ENCODE assay signal across 11 mouse cellular contexts in the genomic region with DNA sequence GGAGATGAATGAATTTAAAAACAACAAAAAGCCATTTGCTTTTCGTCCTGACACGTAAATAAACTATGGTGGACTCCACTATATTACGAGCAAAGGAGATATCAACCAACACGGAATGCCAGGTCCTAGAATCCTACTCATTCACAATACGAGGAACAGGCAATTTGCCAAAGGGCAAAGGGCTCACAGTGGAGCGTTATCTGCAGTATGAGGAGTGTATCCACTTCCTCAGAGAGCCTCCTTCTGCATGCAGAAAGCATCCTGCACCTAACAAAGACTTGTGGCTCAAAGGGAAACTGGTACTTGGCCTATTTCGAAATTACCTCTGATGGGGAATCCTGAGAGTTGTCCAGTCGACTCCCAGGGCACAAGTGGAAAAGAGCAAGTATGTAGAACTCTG.
DNase-seq lines count a peak whose midpoint lies in the region; ATAC-seq and TF ChIP-seq lines count a peak whose summit lies in the region.
"Had no signal": no experiment of that assay in that cellular context is flagged by ENCODE, and none has a peak within 500 bp of the region (broad histone marks: within the 10 kb centered on the region; RNA-seq: fewer than 3 reads in every experiment).

No protein-coding gene starts in this region.

- no peak for TF ChIP-seq CTCF in lung, embryonic 14.5 days (IDR thresholded peaks at IDR 0.05; ENCODE audit: low read depth)
- no peak for TF ChIP-seq CTCF in lung, adult 2 months (IDR thresholded peaks at IDR 0.05; ENCODE audit: insufficient read depth, low read length)
- no peak for TF ChIP-seq CTCF in stomach, postnatal 0 days (IDR thresholded peaks at IDR 0.05; ENCODE audit: low read depth)

- WGBS in lung, embryonic 14.5 days, result 28% methylated on average over 8 of the region's 8 CpGs
- 21% methylated on average over 8 of the region's 8 CpGs for WGBS in lung, adult 2 months
- WGBS in heart, embryonic 13.5 days, result 21% methylated on average over 8 of the region's 8 CpGs
- 39% methylated on average over 8 of the region's 8 CpGs for WGBS in stomach, postnatal 0 days

- no peaks in the 10 kb centered on the region for H3K27me3 ChIP-seq in lung, embryonic 14.5 days (ENCODE audit: insufficient read depth, low read length)
- H3K27me3 ChIP-seq in heart, embryonic 13.5 days (replicated peaks), result no peaks in the 10 kb centered on the region
- no peaks in the 10 kb centered on the region for H3K27me3 ChIP-seq in stomach, postnatal 0 days (ENCODE audit: control insufficient read depth, insufficient read depth, low read length)
- H3K27me3 ChIP-seq: forebrain, embryonic 12.5 days; megakaryocyte, embryonic 14.5 days had no signal

- H3K9ac ChIP-seq in lung, embryonic 14.5 days, result no peak overlapping the region
- H3K9ac ChIP-seq in heart, embryonic 13.5 days, result no peak overlapping the region
- H3K9ac ChIP-seq in stomach, postnatal 0 days (ENCODE audit: low read length), result no peak overlapping the region
- H3K9ac ChIP-seq: forebrain, embryonic 12.5 days had no signal

- TF ChIP-seq EP300 in stomach, postnatal 0 days (optimal IDR thresholded peaks at IDR 0.05), result no peak

- no peak for TF ChIP-seq POLR2A in lung, adult 2 months (IDR thresholded peaks at IDR 0.05; ENCODE audit: borderline replicate concordance, extremely low read depth, low read depth, low read length)

- no peak overlapping the region for H3K4me3 ChIP-seq in lung, embryonic 14.5 days (ENCODE audit: low read depth, low read length)
- no peak overlapping the region for H3K4me3 ChIP-seq in lung, adult 2 months (replicated peaks; ENCODE audit: extremely low read depth, low read depth, low read length)
- no peak overlapping the region for H3K4me3 ChIP-seq in heart, embryonic 13.5 days
- H3K4me3 ChIP-seq in stomach, postnatal 0 days (ENCODE audit: low read depth, low read length), result no peak overlapping the region
- H3K4me3 ChIP-seq: forebrain, embryonic 12.5 days; megakaryocyte, embryonic 14.5 days had no signal

- intact Hi-C loops in left cerebral cortex, postnatal 25 days (cut with DNase I), result no loop called here

- no peaks in the 10 kb centered on the region for H3K9me3 ChIP-seq in lung, embryonic 14.5 days (ENCODE audit: low read depth, low read length)
- no peaks in the 10 kb centered on the region for H3K9me3 ChIP-seq in heart, embryonic 13.5 days
- H3K9me3 ChIP-seq in stomach, postnatal 0 days (ENCODE audit: control insufficient read depth, low read length), result no peaks in the 10 kb centered on the region
- H3K9me3 ChIP-seq: forebrain, embryonic 12.5 days; megakaryocyte, embryonic 14.5 days had no signal

- H3K4me1 ChIP-seq in lung, embryonic 14.5 days (ENCODE audit: insufficient read depth), result peaks cover 3% of the 10 kb centered on the region; the same call in 1 of the 2 replicates
- H3K4me1 ChIP-seq in lung, adult 2 months (ENCODE audit: control insufficient read depth, insufficient read depth, low read length), result peaks cover 14% of the 10 kb centered on the region
- peaks cover 76% of the 10 kb centered on the region for H3K4me1 ChIP-seq in heart, embryonic 13.5 days
- H3K4me1 ChIP-seq in stomach, postnatal 0 days (replicated peaks; ENCODE audit: control insufficient read depth, insufficient read depth), result no peaks in the 10 kb centered on the region

- no peaks in the 10 kb centered on the region for H3K36me3 ChIP-seq in lung, embryonic 14.5 days (ENCODE audit: insufficient read depth)
- no peaks in the 10 kb centered on the region for H3K36me3 ChIP-seq in heart, embryonic 13.5 days
- H3K36me3 ChIP-seq in stomach, postnatal 0 days (ENCODE audit: control insufficient read depth, insufficient read depth, low read length), result no peaks in the 10 kb centered on the region
- H3K36me3 ChIP-seq: forebrain, embryonic 12.5 days had no signal

- no peak overlapping the region for H3K4me2 ChIP-seq in lung, embryonic 14.5 days
- H3K4me2 ChIP-seq in heart, embryonic 13.5 days, result 0 out of 2 replicates have a peak overlapping the region, but pooled peaks have one; percentile 21
- H3K4me2 ChIP-seq in stomach, postnatal 0 days (replicated peaks; ENCODE audit: low read depth), result no peak overlapping the region
- H3K4me2 ChIP-seq: forebrain, embryonic 12.5 days had no signal

- H3K27ac ChIP-seq in lung, embryonic 14.5 days (ENCODE audit: low read depth), result no peak overlapping the region
- peak overlapping the region; percentile 38 for H3K27ac ChIP-seq in heart, embryonic 13.5 days (replicated peaks)
- H3K27ac ChIP-seq in stomach, postnatal 0 days (replicated peaks), result no peak overlapping the region
- H3K27ac ChIP-seq: forebrain, embryonic 12.5 days had no signal

- no peak for ATAC-seq in lung, embryonic 14.5 days (ENCODE audit: insufficient read depth)
- no peak for ATAC-seq in heart, embryonic 13.5 days (ENCODE audit: extremely low read depth, insufficient number of reproducible peaks, low FRiP score, low TSS enrichment)
- no peak for ATAC-seq in stomach, postnatal 0 days (ENCODE audit: low FRiP score, low TSS enrichment)

- peak; percentile 79 for DNase-seq in lung, embryonic 14.5 days
- no peak for DNase-seq in lung, adult 2 months
- DNase-seq in kidney, postnatal 25 days, result peak; percentile 61 to 62
- peak; percentile 55 for DNase-seq in stomach, postnatal 0 days (ENCODE audit: low spot score)
- DNase-seq in left cerebral cortex, postnatal 25 days (ENCODE audit: low spot score in 2 of 2), result no peak
- no peak for DNase-seq in thymus, postnatal 14 days
- DNase-seq: cerebellum, adult 18-20 months; right cerebral cortex, adult 18-20 months had no signal

Comparison
In these comparisons a context has a peak if more than half of its experiments do, and no peak if none do; other contexts are left out.
1. DNase-seq: peak in lung, embryonic 14.5 days (single experiment), kidney, postnatal 25 days (2 of 2) and stomach, postnatal 0 days (single experiment); none in lung, adult 2 months (single experiment), left cerebral cortex, postnatal 25 days (0 of 2) and thymus, postnatal 14 days (single experiment).